ENCODE assay signal across 7 mouse cellular contexts in genomic region chr10:80053259-80053780, GRCm38 (mm10). TPM values are rescaled to one million over a fixed set of nuclear protein-coding genes. Genes with fewer than 3 reads are reported as not detected.
DNase-seq lines count a peak whose midpoint lies in the region; ATAC-seq and TF ChIP-seq lines count a peak whose summit lies in the region.

No protein-coding gene starts in this region.

- peaks cover 2% of the 10 kb centered on the region; the same call in 1 of the 2 replicates for H3K4me1 ChIP-seq in intestine, postnatal 0 days (replicated peaks; ENCODE audit: control insufficient read depth, insufficient read depth, low read length)
- H3K4me1 ChIP-seq in midbrain, embryonic 12.5 days, result peaks cover 43% of the 10 kb centered on the region
- peaks cover 26% of the 10 kb centered on the region for H3K4me1 ChIP-seq in small intestine, adult 2 months (ENCODE audit: control insufficient read depth, insufficient read depth, insufficient read length, low read length)

- H3K36me3 ChIP-seq in intestine, postnatal 0 days (ENCODE audit: control insufficient read depth, insufficient read depth), result peaks cover 26% of the 10 kb centered on the region
- peaks cover 29% of the 10 kb centered on the region for H3K36me3 ChIP-seq in midbrain, embryonic 12.5 days
- peaks cover 26% of the 10 kb centered on the region for H3K36me3 ChIP-seq in small intestine, adult 2 months (ENCODE audit: control insufficient read depth, insufficient read depth, low read length)

- peak overlapping the region; percentile 91 for H3K9ac ChIP-seq in intestine, postnatal 0 days (ENCODE audit: low read depth, low read length)
- H3K9ac ChIP-seq in midbrain, embryonic 12.5 days (replicated peaks), result peak overlapping the region; percentile 84

- intact Hi-C loops in left cerebral cortex, postnatal 4 days (cut with DNase I), result no loop called here

- no peaks in the 10 kb centered on the region for H3K27me3 ChIP-seq in intestine, postnatal 0 days (replicated peaks; ENCODE audit: control insufficient read depth, insufficient read depth, low read length)
- no peaks in the 10 kb centered on the region for H3K27me3 ChIP-seq in midbrain, embryonic 12.5 days
- H3K27me3 ChIP-seq in small intestine, adult 2 months (ENCODE audit: control insufficient read depth, insufficient read depth, low read length), result no peaks in the 10 kb centered on the region

- H3K27ac ChIP-seq in intestine, postnatal 0 days (ENCODE audit: low read depth, low read length), result peak overlapping the region; percentile 99
- H3K27ac ChIP-seq in midbrain, embryonic 12.5 days (replicated peaks), result peak overlapping the region; percentile 96
- peak overlapping the region; percentile 98 for H3K27ac ChIP-seq in small intestine, adult 2 months (ENCODE audit: insufficient read depth, low read depth, low read length)

- WGBS in intestine, postnatal 0 days, result under 1% methylated on average over 47 of the region's 47 CpGs
- under 1% methylated on average over 47 of the region's 47 CpGs for WGBS in midbrain, embryonic 12.5 days
- whole genome bisulfite sequencing in small intestine, adult 2 months, result under 1% methylated on average over 47 of the region's 47 CpGs

- peak overlapping the region; percentile 80 for H3K4me2 ChIP-seq in intestine, postnatal 0 days (replicated peaks; ENCODE audit: low read depth)
- H3K4me2 ChIP-seq in midbrain, embryonic 12.5 days (replicated peaks), result peak overlapping the region; percentile 80

- no peak for TF ChIP-seq CTCF in intestine, postnatal 0 days (IDR thresholded peaks at IDR 0.05; ENCODE audit: low read depth)
- TF ChIP-seq CTCF in small intestine, adult 2 months (IDR thresholded peaks at IDR 0.05; ENCODE audit: extremely low read depth, insufficient read length, insufficient replicate concordance, low read depth, low read length), result no peak

- peak; percentile 100 for DNase-seq in adrenal gland, adult 8-10 months
- peak; percentile 99 for DNase-seq in embryo, embryonic 9.5 days (ENCODE audit: extremely low spot score)
- DNase-seq in gastrocnemius, postnatal 4 days (ENCODE audit: low spot score in 2 of 2), result peak; percentile 98 to 100
- peak; percentile 100 for DNase-seq in left cerebral cortex, postnatal 4 days

- peak overlapping the region; percentile 71 for H3K4me3 ChIP-seq in intestine, postnatal 0 days (ENCODE audit: low read depth, low read length)
- peak overlapping the region; percentile 73 for H3K4me3 ChIP-seq in midbrain, embryonic 12.5 days
- peak overlapping the region; percentile 86 for H3K4me3 ChIP-seq in small intestine, adult 2 months (ENCODE audit: low read depth, low read length)

- no peaks in the 10 kb centered on the region for H3K9me3 ChIP-seq in intestine, postnatal 0 days (ENCODE audit: control insufficient read depth)
- H3K9me3 ChIP-seq in midbrain, embryonic 12.5 days, result no peaks in the 10 kb centered on the region

- peak; percentile 96 for TF ChIP-seq POLR2A in small intestine, adult 2 months (IDR thresholded peaks at IDR 0.05; ENCODE audit: low read depth, low read length)

- peak; percentile 87 for ATAC-seq in intestine, postnatal 0 days
- peak; percentile 97 for ATAC-seq in midbrain, embryonic 12.5 days (ENCODE audit: low FRiP score, low read depth)

RNA-seq across cellular contexts. Expression of gene Gpx4, which starts 6.4 kb away (rescaled TPM):
- 100 to 1,000 TPM; 697 to 776 (median 769) TPM for total RNA-seq in adrenal gland, adult 8-10 months (2022)
- total RNA-seq in gastrocnemius, postnatal 4 days (2021), result 100 to 1,000 TPM; 339 to 434 TPM
- 1,519 and 1,523 TPM in 2 replicates for polyA plus RNA-seq in intestine, postnatal 0 days (2015; fragmentation: Nextera tagmentation; extraction: Ambion mirVana)
- 100 to 1,000 TPM; 311 to 347 TPM for total RNA-seq in left cerebral cortex, postnatal 4 days (2021)
- polyA plus RNA-seq in midbrain, embryonic 12.5 days (2016; fragmentation: Nextera tagmentation; extraction: Ambion mirVana), result 483 and 524 TPM in 2 replicates
- polyA plus RNA-seq in small intestine, adult 2 months (2012; rRNA removed), result 388 and 646 TPM in 2 replicates

RNA-seq across cellular contexts. Expression of gene Polr2e, which starts 13.7 kb away (rescaled TPM):
- total RNA-seq in adrenal gland, adult 8-10 months (2022), result 100 to 1,000 TPM in 1 of 4 experiments, 10 to 100 TPM in 3; 79.1 to 104 (median 94.4) TPM
- 10 to 100 TPM; 77.3 to 77.7 TPM for total RNA-seq in gastrocnemius, postnatal 4 days (2021)
- 90.0 and 98.5 TPM in 2 replicates for polyA plus RNA-seq in intestine, postnatal 0 days (2015; fragmentation: Nextera tagmentation; extraction: Ambion mirVana)
- 10 to 100 TPM; 63.9 to 74.2 TPM for total RNA-seq in left cerebral cortex, postnatal 4 days (2021)
- 172 and 173 TPM in 2 replicates for polyA plus RNA-seq in midbrain, embryonic 12.5 days (2016; fragmentation: Nextera tagmentation; extraction: Ambion mirVana)
- 140 and 186 TPM in 2 replicates for polyA plus RNA-seq in small intestine, adult 2 months (2012; rRNA removed)

RNA-seq across cellular contexts. Expression of gene Arhgap45, which starts 36.9 kb away (rescaled TPM):
- 10 to 100 TPM in 2 of 4 experiments, 1 to 10 TPM in 2; 6.4 to 10.6 (median 8.5) TPM for total RNA-seq in adrenal gland, adult 8-10 months (2022)
- 1 to 10 TPM; 4.0 to 4.7 TPM for total RNA-seq in gastrocnemius, postnatal 4 days (2021)
- 1.2 and 1.3 TPM in 2 replicates for polyA plus RNA-seq in intestine, postnatal 0 days (2015; fragmentation: Nextera tagmentation; extraction: Ambion mirVana)
- 1 to 10 TPM; 1.6 to 1.7 TPM for total RNA-seq in left cerebral cortex, postnatal 4 days (2021)
- 4.5 and 5.6 TPM in 2 replicates for polyA plus RNA-seq in midbrain, embryonic 12.5 days (2016; fragmentation: Nextera tagmentation; extraction: Ambion mirVana)
- 23.2 and 36.8 TPM in 2 replicates for polyA plus RNA-seq in small intestine, adult 2 months (2012; rRNA removed)

RNA-seq across cellular contexts. Expression of gene Sbno2, which starts 52.1 kb away (rescaled TPM):
- 10 to 100 TPM; 27.4 to 54.8 (median 45.1) TPM for total RNA-seq in adrenal gland, adult 8-10 months (2022)
- total RNA-seq in gastrocnemius, postnatal 4 days (2021), result 10 to 100 TPM; 13.0 to 13.6 TPM
- 9.8 and 11.1 TPM in 2 replicates for polyA plus RNA-seq in intestine, postnatal 0 days (2015; fragmentation: Nextera tagmentation; extraction: Ambion mirVana)
- total RNA-seq in left cerebral cortex, postnatal 4 days (2021), result 10 to 100 TPM; 28.8 to 30.8 TPM
- polyA plus RNA-seq in midbrain, embryonic 12.5 days (2016; fragmentation: Nextera tagmentation; extraction: Ambion mirVana), result 14.7 and 15.7 TPM in 2 replicates
- polyA plus RNA-seq in small intestine, adult 2 months (2012; rRNA removed), result 61.2 and 126 TPM in 2 replicates

RNA-seq across cellular contexts. Expression of gene Abca7, which starts 57.0 kb away (rescaled TPM):
- total RNA-seq in adrenal gland, adult 8-10 months (2022), result 10 to 100 TPM; 21.6 to 35.5 (median 27.8) TPM
- 1 to 10 TPM; 4.8 to 4.9 TPM for total RNA-seq in gastrocnemius, postnatal 4 days (2021)
- 2.2 and 2.5 TPM in 2 replicates for polyA plus RNA-seq in intestine, postnatal 0 days (2015; fragmentation: Nextera tagmentation; extraction: Ambion mirVana)
- 1 to 10 TPM; 7.2 to 8.1 TPM for total RNA-seq in left cerebral cortex, postnatal 4 days (2021)
- polyA plus RNA-seq in midbrain, embryonic 12.5 days (2016; fragmentation: Nextera tagmentation; extraction: Ambion mirVana), result 7.6 and 8.5 TPM in 2 replicates
- polyA plus RNA-seq in small intestine, adult 2 months (2012; rRNA removed), result 18.1 and 33.4 TPM in 2 replicates

Comparison
In these comparisons a context has a peak if more than half of its experiments do, and no peak if none do; other contexts are left out.
1. Peak in every context shown above with its lines: DNase-seq, ATAC-seq, H3K4me3 ChIP-seq and H3K27ac ChIP-seq.